Mouse (Mus musculus): ENCODE measurements around the gene Ndufs8.

GRCm38 (mm10) chr19:3871468-3871867 is 41.1 kb downstream of the Ndufs8 start:
- TF ChIP-seq CTCF (IDR thresholded peaks at IDR 0.05; ENCODE audit: low read depth) (no peak), EP300 (IDR thresholded peaks at IDR 0.05; ENCODE audit: low read depth) (no peak)
